Mouse (Mus musculus): ENCODE data around the gene Bud31.

- TF ChIP-seq CTCF (IDR thresholded peaks at IDR 0.05; ENCODE audit: low read depth) (no peak), EP300 (IDR thresholded peaks at IDR 0.05; ENCODE audit: low read depth) (no peak)
Observed at GRCm38 (mm10) chr5:145189416-145189815, 49.3 kb downstream of the Bud31 start.

Measured in heart, postnatal 0 days (tissue).